Comparison of ENCODE assay signal across 16 mouse cellular contexts in the genomic region with DNA sequence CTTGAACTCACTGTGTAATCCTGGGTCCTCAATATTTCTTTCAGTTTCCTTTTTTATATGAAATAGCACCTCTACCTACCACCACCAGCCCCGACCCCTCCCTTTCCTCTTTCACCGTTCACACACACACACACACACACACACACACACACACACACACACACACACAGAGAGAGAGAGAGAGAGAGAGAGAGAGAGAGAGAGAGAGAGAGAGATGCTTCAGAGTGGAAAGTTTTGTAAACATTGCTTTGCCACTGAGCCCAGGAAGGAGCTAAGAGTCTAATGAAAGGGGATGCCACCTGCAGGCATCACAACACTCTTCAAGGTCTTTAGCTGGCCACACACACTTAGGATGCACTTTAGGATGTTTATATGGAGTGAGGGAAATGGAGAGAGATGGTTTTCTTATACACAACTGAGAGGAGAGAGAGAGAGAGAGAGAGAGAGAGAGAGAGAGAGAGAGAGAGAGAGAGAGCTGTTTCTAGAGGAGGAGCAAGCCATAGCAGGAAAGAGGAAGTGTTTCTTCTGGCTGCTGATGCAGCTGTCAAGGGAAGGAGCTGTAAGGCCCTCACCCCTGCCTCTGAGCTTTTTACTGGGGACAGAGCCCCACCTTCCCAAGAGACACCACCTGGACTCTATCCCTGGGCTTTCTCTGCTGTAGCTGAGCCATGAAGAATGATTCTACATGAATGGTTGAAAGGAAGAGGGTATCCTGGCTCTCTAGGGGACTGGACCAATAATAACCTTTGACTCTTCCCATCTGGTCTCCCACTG. TPM values are rescaled to one million over a fixed set of nuclear protein-coding genes. Genes with fewer than 3 reads are reported as not detected.
DNase-seq lines count a peak whose midpoint lies in the region; ATAC-seq and TF ChIP-seq lines count a peak whose summit lies in the region.
"Had no signal": no experiment of that assay in that cellular context is flagged by ENCODE, and none has a peak within 500 bp of the region (broad histone marks: within the 10 kb centered on the region; RNA-seq: fewer than 3 reads in every experiment).

No protein-coding gene starts in this region.

- no peak overlapping the region for H3K4me3 ChIP-seq in lung, postnatal 0 days (ENCODE audit: low read depth, low read length)
- no peak overlapping the region for H3K4me3 ChIP-seq in brown adipose tissue, adult 24 weeks (ENCODE audit: insufficient read depth, low read depth, low read length)
- H3K4me3 ChIP-seq: embryonic facial prominence, embryonic 15.5 days; forebrain, embryonic 15.5 days had no signal

- H3K27ac ChIP-seq in lung, postnatal 0 days (ENCODE audit: low read length), result no peak overlapping the region
- H3K27ac ChIP-seq in brown adipose tissue, adult 24 weeks (replicated peaks; ENCODE audit: low read depth, low read length), result peak overlapping the region; percentile 12; the same call in 1 of the 2 replicates
- H3K27ac ChIP-seq: embryonic facial prominence, embryonic 15.5 days; forebrain, embryonic 15.5 days had no signal

- H3K36me3 ChIP-seq in lung, postnatal 0 days (ENCODE audit: insufficient read depth, low read length), result no peaks in the 10 kb centered on the region
- H3K36me3 ChIP-seq: embryonic facial prominence, embryonic 15.5 days; forebrain, embryonic 15.5 days had no signal

- no peak overlapping the region for H3K9ac ChIP-seq in lung, postnatal 0 days (replicated peaks; ENCODE audit: low read depth)
- H3K9ac ChIP-seq: embryonic facial prominence, embryonic 15.5 days; forebrain, embryonic 15.5 days had no signal

- DNase-seq in lung, postnatal 0 days (ENCODE audit: low spot score), result peak; percentile 15
- no peak for DNase-seq in lung, postnatal 25 days (ENCODE audit: low spot score)
- DNase-seq in natural killer cell, adult 2 months (ENCODE audit: low spot score in 2 of 2), result peak; percentile 50 to 59
- peak; percentile 55 for DNase-seq in thymus, postnatal 4 days
- no peak for DNase-seq in right cerebral cortex, postnatal 10 days (ENCODE audit: low spot score in 2 of 2)
- DNase-seq in adrenal gland, postnatal 4 days (ENCODE audit: low spot score in 2 of 2), result no peak
- no peak for DNase-seq in gastrocnemius, adult 8-10 months (ENCODE audit: low spot score in 2 of 2)
- DNase-seq: adrenal gland, postnatal 36 days; cerebellum, postnatal 14 days; heart, postnatal 10 days; kidney, postnatal 36 days; lung, adult 18-20 months; retina, postnatal 1 day had no signal

- TF ChIP-seq CTCF in lung, postnatal 0 days (IDR thresholded peaks at IDR 0.05), result no peak

- H3K4me2 ChIP-seq in lung, postnatal 0 days (replicated peaks; ENCODE audit: low read depth, low read length), result no peak overlapping the region
- H3K4me2 ChIP-seq: embryonic facial prominence, embryonic 15.5 days; forebrain, embryonic 15.5 days had no signal

- 87% methylated on average over 1 of the region's 2 CpGs for WGBS in lung, postnatal 0 days

- H3K9me3 ChIP-seq in lung, postnatal 0 days (ENCODE audit: low read length), result no peaks in the 10 kb centered on the region

- H3K4me1 ChIP-seq in lung, postnatal 0 days (ENCODE audit: insufficient read depth, low read depth, low read length), result no peaks in the 10 kb centered on the region
- no peaks in the 10 kb centered on the region for H3K4me1 ChIP-seq in brown adipose tissue, adult 24 weeks (ENCODE audit: control insufficient read depth, insufficient read depth, insufficient read length, low read length)
- H3K4me1 ChIP-seq: embryonic facial prominence, embryonic 15.5 days had no signal

- TF ChIP-seq EP300 in lung, postnatal 0 days (IDR thresholded peaks at IDR 0.05), result no peak

- H3K27me3 ChIP-seq in lung, postnatal 0 days (replicated peaks; ENCODE audit: insufficient read depth, low read length), result no peaks in the 10 kb centered on the region
- H3K27me3 ChIP-seq: embryonic facial prominence, embryonic 15.5 days; forebrain, embryonic 15.5 days had no signal

- no peak for ATAC-seq in lung, postnatal 0 days
- ATAC-seq: forebrain, embryonic 15.5 days had no signal

RNA-seq across cellular contexts. Expression of a gene that starts 17.7 kb away (rescaled TPM):
- polyA plus RNA-seq in lung, postnatal 0 days (2015; fragmentation: Nextera tagmentation; extraction: Ambion mirVana), result 2.1 and 2.3 TPM in 2 replicates
- polyA plus RNA-seq in brown adipose tissue, adult 24 weeks (2012; ENCODE audit: insufficient read depth, insufficient read length, missing spikeins), result not detected in 2 replicates
- total RNA-seq in adrenal gland, postnatal 4 days (2021), result under 1 TPM; 0.50 to 0.51 TPM
- 1 to 10 TPM in 1 of 4 experiments, under 1 TPM in 3; 0.19 to 1.3 (median 0.64) TPM for total RNA-seq in gastrocnemius, adult 8-10 months (2022)

Comparison
In these comparisons a context has a peak if more than half of its experiments do, and no peak if none do; other contexts are left out.
1. DNase-seq: peak in lung, postnatal 0 days (single experiment), natural killer cell, adult 2 months (2 of 2) and thymus, postnatal 4 days (single experiment); none in lung, postnatal 25 days (single experiment), right cerebral cortex, postnatal 10 days (0 of 2), adrenal gland, postnatal 4 days (0 of 2) and gastrocnemius, adult 8-10 months (0 of 2).